Mouse (Mus musculus) megakaryocyte, embryonic 14.5 days (primary cell): ENCODE measurements around the gene Crb2.

Experiments used
- FLI1 ChIP-seq: IDR thresholded peaks from 2 replicates; pipeline ENCODE4 v1.6.1; 2012; ENCODE audit warnings: low read length, inconsistent platforms, mixed read lengths
- GATA1 ChIP-seq: IDR thresholded peaks from 3 replicates; pipeline ENCODE4 v1.6.1; 2012; ENCODE audit warnings: mixed read lengths, low read length, inconsistent platforms, borderline replicate concordance

- TF ChIP-seq FLI1 = no peak
- no peak for TF ChIP-seq GATA1
Observed at GRCm38 (mm10) chr2:37788176-37788962, 12.3 kb downstream of the Crb2 start.
